Mouse (Mus musculus): Measurements from ENCODE around the gene Tmed2. TPM values are rescaled to one million over a fixed set of nuclear protein-coding genes. Genes with fewer than 3 reads are reported as not detected.
"Not testable (repeated sequence)": the region's sequence is repeated elsewhere in the genome, so short reads cannot be mapped to it uniquely, and the experiment has no call there.

Tmed2 gene
- polyA plus RNA-seq, 1 experiment, result 142 TPM

DNA sequence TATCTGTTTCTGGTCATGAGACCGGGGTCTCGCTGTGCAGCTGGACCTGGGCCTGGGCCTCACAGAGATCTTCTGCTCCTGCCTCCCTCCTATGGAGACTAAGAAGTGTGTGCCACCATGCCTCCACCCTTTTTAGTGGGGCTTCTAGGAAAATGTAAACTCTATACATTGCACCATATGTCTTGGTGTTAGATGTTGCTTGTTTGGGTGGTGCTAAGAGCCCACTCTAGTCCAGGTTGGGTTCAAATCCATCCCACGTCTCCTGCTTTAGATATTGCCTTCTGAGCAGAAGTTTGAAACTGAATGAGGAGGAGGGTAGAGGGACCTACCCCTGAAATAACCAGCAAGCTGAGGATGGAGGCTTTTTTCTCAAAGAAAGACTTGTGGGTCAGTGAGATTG is 52.3 kb downstream of the Tmed2 start:
- DNase-seq (ENCODE audit: low read depth), result no peak
- no peak for TF ChIP-seq CTCF (IDR thresholded peaks at IDR 0.05; ENCODE audit: borderline replicate concordance, extremely low read depth, insufficient read depth, insufficient read length)
- TF ChIP-seq POLR2A (IDR thresholded peaks at IDR 0.05; ENCODE audit: borderline replicate concordance, extremely low read depth, insufficient read depth, insufficient read length, poor library complexity, severe bottlenecking), result no peak

DNA sequence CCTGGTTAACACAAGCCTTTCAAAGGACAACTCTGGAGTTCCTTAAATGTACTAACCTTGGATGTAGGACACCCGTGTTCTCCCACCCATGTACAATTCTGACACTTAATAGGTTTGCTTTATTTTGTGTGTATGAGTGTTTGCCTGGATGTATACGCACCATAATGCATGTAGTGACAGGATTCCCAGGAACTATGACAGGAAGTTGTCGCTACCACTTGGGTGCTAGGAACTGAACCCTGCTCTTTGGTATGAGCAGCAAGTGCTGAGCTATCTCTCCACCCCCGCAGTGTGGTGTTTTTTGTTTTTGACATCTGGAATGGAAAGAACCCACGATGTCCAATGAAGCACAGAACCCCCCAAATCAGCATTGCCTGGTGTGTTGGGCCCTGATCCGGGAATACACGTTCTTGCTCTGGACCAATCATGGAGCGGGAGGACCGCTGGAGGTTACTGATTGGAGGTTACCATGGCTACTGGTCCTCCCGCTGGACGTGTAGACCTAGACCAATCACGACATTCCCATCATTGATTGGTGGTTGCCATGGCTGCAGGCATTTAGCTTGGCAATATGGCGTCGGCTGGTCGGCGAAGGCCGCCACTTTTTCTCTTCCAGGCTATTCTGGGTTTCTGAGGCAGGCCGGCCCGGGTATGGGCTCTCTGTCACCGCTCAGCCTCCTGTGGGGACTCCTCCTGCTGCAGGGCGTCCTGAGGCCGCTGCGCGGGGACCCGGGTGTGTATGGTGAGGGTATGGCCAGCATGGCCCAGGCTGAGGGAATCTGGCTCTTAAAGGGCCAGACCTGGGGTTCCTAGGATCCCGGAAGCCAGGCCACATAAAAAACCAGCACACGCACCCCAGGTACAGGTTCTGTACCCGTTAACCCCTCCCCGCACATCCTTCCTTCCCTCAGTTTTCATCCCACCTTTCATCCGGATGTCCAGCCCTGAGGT is 58.0 kb downstream of the Tmed2 start:
- peak; percentile 99 for DNase-seq (ENCODE audit: low read depth)
- TF ChIP-seq CTCF (IDR thresholded peaks at IDR 0.05; ENCODE audit: borderline replicate concordance, extremely low read depth, insufficient read depth, insufficient read length) (no peak), POLR2A (IDR thresholded peaks at IDR 0.05; ENCODE audit: borderline replicate concordance, extremely low read depth, insufficient read depth, insufficient read length, poor library complexity, severe bottlenecking) (peak; percentile 30; the same call in 1 of the 2 replicates)

DNA sequence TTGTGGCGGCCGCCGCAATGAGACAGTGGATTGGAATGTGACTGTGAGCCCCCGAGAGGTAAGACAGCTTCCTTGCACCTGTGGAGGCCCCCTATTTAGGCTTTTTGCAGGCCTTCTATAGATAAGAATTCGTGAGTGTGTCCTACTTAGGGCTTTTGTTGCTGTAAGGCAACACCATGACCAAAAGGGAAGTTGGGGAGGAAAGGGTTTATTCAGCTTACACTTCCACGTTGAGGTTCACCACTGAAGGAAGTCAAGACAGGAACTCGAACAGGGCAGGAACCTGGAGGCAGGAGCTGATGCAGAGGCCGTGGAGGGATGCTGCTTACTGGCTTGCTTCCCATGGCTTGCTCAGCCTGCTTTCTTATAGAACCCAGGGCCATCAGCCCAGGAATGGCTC is 59.2 kb downstream of the Tmed2 start:
- DNase-seq (ENCODE audit: low read depth), result not testable (repeated sequence)

Other genes starting within 250 kb of the Tmed2 start
- gene Mphosph9, start 212.7 kb upstream of the Tmed2 start, polyA plus RNA-seq (2012; rRNA removed), result 18.3 and 19.4 TPM in 2 replicates
- 10.8 and 13.3 TPM in 2 replicates for gene 2810006K23Rik, start 212.6 kb upstream of the Tmed2 start, polyA plus RNA-seq (2012; rRNA removed)
- 303 and 477 TPM in 2 replicates for gene Cdk2ap1, start 177.6 kb upstream of the Tmed2 start, polyA plus RNA-seq (2012; rRNA removed)
- 42.1 and 53.2 TPM in 2 replicates for gene Sbno1, start 114.7 kb upstream of the Tmed2 start, polyA plus RNA-seq (2012; rRNA removed)
- gene Kmt5a, start 100.8 kb upstream of the Tmed2 start, polyA plus RNA-seq (2012; rRNA removed), result 69.9 and 70.8 TPM in 2 replicates
- 22.7 and 24.4 TPM in 2 replicates for gene Rilpl2, start 62.3 kb upstream of the Tmed2 start, polyA plus RNA-seq (2012; rRNA removed)
- gene Snrnp35, start 57.6 kb upstream of the Tmed2 start, polyA plus RNA-seq (2012; rRNA removed), result 9.4 and 13.8 TPM in 2 replicates
- 8.4 and 11.7 TPM in 2 replicates for gene Rilpl1, start 9.3 kb upstream of the Tmed2 start, polyA plus RNA-seq (2012; rRNA removed)
- gene Ddx55, start 12.2 kb downstream of the Tmed2 start, polyA plus RNA-seq (2012; rRNA removed), result 31.8 and 32.3 TPM in 2 replicates
- 41.3 and 43.5 TPM in 2 replicates for gene Eif2b1, start 38.4 kb downstream of the Tmed2 start, polyA plus RNA-seq (2012; rRNA removed)
- 70.6 and 82.2 TPM in 2 replicates for gene Gtf2h3, start 38.4 kb downstream of the Tmed2 start, polyA plus RNA-seq (2012; rRNA removed)
- 34.8 and 36.1 TPM in 2 replicates for gene Atp6v0a2, start 87.9 kb downstream of the Tmed2 start, polyA plus RNA-seq (2012; rRNA removed)
- gene Dnah10, start 184.4 kb downstream of the Tmed2 start, polyA plus RNA-seq (2012; rRNA removed), result 0.24 and 0.48 TPM in 2 replicates

Data from brain, embryonic 14.5 days (tissue).